Mouse (Mus musculus) spleen, adult 10 weeks (tissue): ENCODE measurements around the gene Vmn2r55. TPM values are rescaled to one million over a fixed set of nuclear protein-coding genes. Genes with fewer than 3 reads are reported as not detected.

ENCODE experiments used
- polyA plus RNA-seq: library from polyadenylated mRNA; stranded (reverse); fragments of 350-450 nt; fragmentation: Illumina TruSeq; extraction: RNeasy Lipid Tissue Mini Kit (QIAGEN cat#74804); gene quantifications from one replicate; pipeline ENCODE4 v1.2.3, GENCODE M21; 2015; ENCODE audit warnings: low replicate concordance; ENCODE audit not compliant: insufficient read depth

Vmn2r55 gene
- polyA plus RNA-seq: not detected

DNA sequence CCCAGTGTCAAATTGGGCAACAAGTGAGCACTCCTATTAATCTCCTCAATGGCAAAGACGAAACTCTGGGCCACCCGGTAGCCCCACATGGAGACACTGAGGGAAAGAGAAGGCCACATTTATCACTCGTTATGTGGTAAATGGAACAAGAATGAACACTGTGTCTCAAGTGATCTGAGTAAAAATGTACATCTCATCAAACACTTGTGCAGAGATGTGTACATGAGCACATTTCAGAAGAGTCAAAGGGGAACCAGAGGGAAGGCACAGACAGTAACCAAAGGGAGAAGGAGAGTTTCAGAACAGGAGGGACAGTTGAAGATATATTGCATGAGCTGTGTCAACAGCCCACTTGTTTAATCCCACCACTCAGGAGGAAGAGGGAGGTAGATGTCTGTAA, at the start of gene Vmn2r55:
Vmn2r55 (minus strand) TSS at position 101 of the 400 bp plus-strand sequence.

DNA sequence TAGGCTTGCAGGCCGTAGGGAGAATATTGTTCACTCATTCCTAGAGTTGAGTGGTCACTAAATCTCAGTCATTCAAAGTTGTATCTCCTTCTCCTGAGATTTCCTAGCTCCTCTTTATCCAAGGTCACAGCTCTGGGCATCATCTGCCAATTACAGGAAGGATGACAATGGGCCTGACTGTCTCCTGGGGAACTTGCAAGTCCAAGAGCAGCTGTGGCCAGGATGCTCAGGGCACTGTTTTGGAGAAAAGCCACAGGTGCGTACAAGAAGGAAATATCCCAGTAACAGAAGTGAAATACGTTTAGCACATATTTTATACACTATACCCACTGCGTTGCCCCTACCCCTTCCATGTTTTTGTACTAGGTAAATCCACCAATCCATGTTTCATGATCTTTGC, 44.6 kb downstream of the Vmn2r55 start, which contains the start of gene Vmn2r54:
Vmn2r54 (minus strand) TSS at position 101 of the 400 bp plus-strand sequence.

DNA sequence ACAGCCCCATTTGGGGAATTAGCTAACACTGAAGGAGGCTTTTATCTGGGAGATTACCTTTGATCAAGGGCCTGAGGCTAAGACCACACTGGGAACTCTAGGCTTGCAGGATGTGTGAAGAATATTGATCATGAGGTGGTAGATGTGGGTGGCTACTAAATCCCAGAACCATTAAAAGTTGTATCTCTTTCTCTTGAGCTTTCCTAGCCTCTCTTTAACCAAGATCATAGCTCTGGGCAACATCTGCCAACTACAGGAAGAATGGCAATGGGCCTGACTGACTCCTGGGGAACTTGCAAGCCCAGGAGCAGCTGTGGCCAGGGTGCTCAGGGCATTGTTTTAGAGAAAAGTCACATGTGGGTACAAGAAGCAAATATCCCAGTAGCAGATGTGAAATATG, 76.1 kb downstream of the Vmn2r55 start, which contains the start of gene Vmn2r53:
Vmn2r53 (minus strand) TSS at position 101 of the 400 bp plus-strand sequence.

Other genes with a start within 250 kb of the Vmn2r55 start
- 18.8 TPM for gene Zfp606, start 206.7 kb downstream of the Vmn2r55 start, polyA plus RNA-seq
- gene 2900092C05Rik, start 172.5 kb downstream of the Vmn2r55 start, polyA plus RNA-seq: not detected
- not detected for gene Vmn2r53, start 76.2 kb downstream of the Vmn2r55 start, polyA plus RNA-seq
- not detected for gene Vmn2r54, start 44.7 kb downstream of the Vmn2r55 start, polyA plus RNA-seq
- gene Vmn2r56, start 50.0 kb upstream of the Vmn2r55 start, polyA plus RNA-seq: not detected
- 3.6 TPM for gene Zscan18, start 118.6 kb upstream of the Vmn2r55 start, polyA plus RNA-seq
- 27.5 TPM for gene Zfp329, start 133.9 kb upstream of the Vmn2r55 start, polyA plus RNA-seq
- 50.1 TPM for gene Zfp110, start 149.8 kb upstream of the Vmn2r55 start, polyA plus RNA-seq
- 4.6 TPM for gene Zfp128, start 196.2 kb upstream of the Vmn2r55 start, polyA plus RNA-seq
- gene Zscan22, start 212.8 kb upstream of the Vmn2r55 start, polyA plus RNA-seq: 14.1 TPM
- 814 TPM for gene Rps5, start 237.3 kb upstream of the Vmn2r55 start, polyA plus RNA-seq
- gene Rnf225, start 242.4 kb upstream of the Vmn2r55 start, polyA plus RNA-seq: 0.29 TPM